Mouse (Mus musculus) layer of hippocampus, postnatal 25 days (tissue): ENCODE results near the gene P2ry14. TPM values are rescaled to one million over a fixed set of nuclear protein-coding genes. Genes with fewer than 3 reads are reported as not detected.

Source experiments
- total RNA-seq, 2 experiments: library from RNA; stranded (reverse); gene quantifications; 2 replicates each; pipeline ENCODE4 v1.2.3; 2021

The P2ry14 gene
- total RNA-seq, 2 experiments from 2014 or later: 1.4 to 2.8 TPM

Other genes with a start within 250 kb of the P2ry14 start
- 10 to 100 TPM; 42.5 to 50.1 TPM for gene Med12l, start 147.8 kb downstream of the P2ry14 start, total RNA-seq
- not detected for gene Gpr171, start 51.8 kb downstream of the P2ry14 start, total RNA-seq
- not detected for gene Gpr87, start 41.5 kb upstream of the P2ry14 start, total RNA-seq
- 10 to 100 TPM in 1 of 2 experiments, 1 to 10 TPM in 1; 9.3 to 10.4 TPM for gene P2ry13, start 57.3 kb upstream of the P2ry14 start, total RNA-seq
- gene P2ry12, start 109.3 kb upstream of the P2ry14 start, total RNA-seq: 10 to 100 TPM; 45.8 to 52.1 TPM
- 1 to 10 TPM; 2.5 to 2.6 TPM for gene Igsf10, start 190.8 kb upstream of the P2ry14 start, total RNA-seq